Mouse (Mus musculus): ENCODE measurements around the gene Dnal4. TPM values are rescaled to one million over a fixed set of nuclear protein-coding genes. Genes with fewer than 3 reads are reported as not detected.

Gene Dnal4
- total RNA-seq, 2 experiments from 2014 or later, result 30.4 to 34.4 TPM

GRCm38 (mm10) chr15:79765361-79765760 lies 12.3 kb downstream of the Dnal4 start:
- intact Hi-C loops (cut with DNase I), result no loop called here
- peak; percentile 72 for DNase-seq

- DNase-seq, result no peak
- intact Hi-C loops (cut with DNase I), result loop anchor here (5.0 kb wide), 1 partner anchor 313 kb away; no protein-coding TSS in a partner anchor
These were observed 12.9 kb downstream of the Dnal4 start for GRCm38 (mm10) chr15:79764539-79765267.

GRCm38 (mm10) chr15:79763601-79764246 lies 13.9 kb downstream of the Dnal4 start:
- peak; percentile 65 for DNase-seq
- intact Hi-C loops (cut with DNase I), result loop anchor here (5.0 kb wide), 1 partner anchor 314 kb away; no protein-coding TSS in a partner anchor

DNA sequence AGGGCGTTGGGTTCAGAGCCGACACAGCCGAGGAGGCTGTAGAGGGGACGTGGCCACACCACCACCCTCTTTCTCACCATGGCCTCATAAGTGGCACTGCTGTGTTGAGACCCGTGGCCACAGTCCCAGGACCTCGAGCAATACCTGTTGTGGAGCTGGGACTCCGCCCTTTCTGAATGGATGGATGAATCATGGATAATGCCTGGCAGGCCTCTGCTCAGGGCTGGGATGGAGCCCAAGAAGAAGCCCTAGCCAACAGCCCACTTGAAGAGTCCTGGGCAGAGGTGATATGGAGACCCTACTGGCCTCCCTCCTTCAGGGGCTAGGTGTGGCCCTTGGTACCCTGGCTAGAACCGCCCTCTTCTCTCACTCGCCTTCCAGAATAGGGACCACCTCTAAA lies 14.6 kb downstream of the Dnal4 start:
- intact Hi-C loops (cut with DNase I), result loop anchor here (5.0 kb wide), 1 partner anchor 314 kb away; no protein-coding TSS in a partner anchor

DNA sequence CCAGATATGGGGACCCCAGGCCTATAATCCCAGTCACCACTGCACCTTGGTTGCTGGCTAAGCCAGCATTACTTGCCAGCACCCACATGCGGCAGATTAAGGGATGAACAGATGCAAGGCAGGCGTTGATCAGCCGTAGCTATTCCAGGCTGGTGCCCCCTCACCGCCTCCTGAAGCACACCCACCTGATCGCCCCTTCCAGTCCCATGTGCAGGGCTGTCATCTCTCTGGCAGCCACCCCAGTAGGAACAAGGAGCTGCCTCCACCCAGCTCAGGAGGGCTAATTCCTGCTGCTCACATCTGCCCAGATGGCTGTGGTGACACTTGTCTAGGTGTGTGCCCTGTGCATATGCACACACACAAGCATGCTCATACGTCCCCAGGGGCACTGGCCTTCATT lies 16.7 kb downstream of the Dnal4 start:
- intact Hi-C loops (cut with DNase I), result loop anchor here (5.0 kb wide), 1 partner anchor 316 kb away; no protein-coding TSS in a partner anchor
- DNase-seq, result no peak

More for the DNA sequence above, 14.6 kb downstream of the Dnal4 start:
- DNase-seq, result no peak

GRCm38 (mm10) chr15:79757118-79757517 lies 20.5 kb downstream of the Dnal4 start:
- no peak for DNase-seq
- intact Hi-C loops (cut with DNase I), result loop anchor here (10.0 kb wide), 1 partner anchor 158 kb away; no protein-coding TSS in a partner anchor

GRCm38 (mm10) chr15:79755977-79756625 lies 21.5 kb downstream of the Dnal4 start:
- DNase-seq, result no peak
- intact Hi-C loops (cut with DNase I), result loop anchor here (10.0 kb wide), 1 partner anchor 159 kb away; no protein-coding TSS in a partner anchor

- intact Hi-C loops (cut with DNase I), result loop anchor here (10.0 kb wide), 1 partner anchor 160 kb away; no protein-coding TSS in a partner anchor
- DNase-seq, result no peak
These were observed 22.5 kb downstream of the Dnal4 start for GRCm38 (mm10) chr15:79755176-79755575.

DNA sequence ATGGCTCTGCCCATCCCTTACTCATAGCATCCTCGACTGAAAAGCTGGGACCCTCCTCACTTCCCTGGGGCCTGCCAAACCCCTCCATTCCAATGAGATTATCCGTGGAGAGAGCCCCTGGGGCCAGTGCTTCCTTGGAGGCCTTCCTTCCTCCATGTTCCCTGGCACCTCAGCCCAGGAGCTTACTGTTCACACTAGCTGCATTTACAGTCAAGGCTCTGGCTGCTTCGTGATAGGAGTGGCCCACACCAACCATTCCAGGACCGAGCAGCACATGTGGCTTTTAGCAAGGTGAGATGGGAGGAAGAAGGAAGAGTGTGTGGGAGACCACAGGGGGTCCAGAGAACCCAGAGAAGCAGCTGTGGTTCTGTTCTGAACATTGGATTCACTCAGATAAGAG lies 23.8 kb downstream of the Dnal4 start:
- intact Hi-C loops (cut with DNase I), result loop anchor here (10.0 kb wide), 1 partner anchor 161 kb away; no protein-coding TSS in a partner anchor

GRCm38 (mm10) chr15:79753420-79753752 lies 24.3 kb downstream of the Dnal4 start:
- intact Hi-C loops (cut with DNase I), result loop anchor here (10.0 kb wide), 1 partner anchor 161 kb away; no protein-coding TSS in a partner anchor
- DNase-seq, result no peak

More for the DNA sequence above, 23.8 kb downstream of the Dnal4 start:
- no peak for DNase-seq

- intact Hi-C loops (cut with DNase I), result loop anchor here (10.0 kb wide), 1 partner anchor 162 kb away; no protein-coding TSS in a partner anchor
- peak; percentile 72 for DNase-seq
These were observed 24.8 kb downstream of the Dnal4 start for GRCm38 (mm10) chr15:79752742-79753419.

DNA sequence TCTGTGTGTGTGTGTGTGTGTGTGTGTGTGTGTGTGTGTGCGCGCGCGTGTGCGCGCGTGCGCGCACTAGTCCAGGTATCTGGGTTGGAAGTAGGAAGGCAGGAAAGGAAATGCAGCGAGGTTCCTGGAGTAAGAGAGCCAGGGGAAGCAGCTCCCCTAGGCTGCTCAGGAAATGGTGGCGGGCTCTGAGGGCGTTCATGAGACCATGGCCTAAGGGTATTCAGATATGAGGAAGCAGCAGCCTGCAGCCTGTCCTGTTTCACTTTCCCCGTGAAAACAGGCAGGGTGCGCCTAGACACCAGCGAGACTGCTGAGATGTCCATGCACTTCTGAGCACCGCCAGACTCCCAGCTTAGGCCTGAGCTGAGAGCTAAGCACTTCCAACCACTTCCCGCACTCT lies 25.9 kb downstream of the Dnal4 start:
- DNase-seq, result no peak
- intact Hi-C loops (cut with DNase I), result loop anchor here (10.0 kb wide), 1 partner anchor 163 kb away; no protein-coding TSS in a partner anchor

- intact Hi-C loops (cut with DNase I), result loop anchor here (10.0 kb wide), 1 partner anchor 165 kb away; no protein-coding TSS in a partner anchor
- no peak for DNase-seq
These were observed 27.4 kb downstream of the Dnal4 start for GRCm38 (mm10) chr15:79750266-79750665.

DNA sequence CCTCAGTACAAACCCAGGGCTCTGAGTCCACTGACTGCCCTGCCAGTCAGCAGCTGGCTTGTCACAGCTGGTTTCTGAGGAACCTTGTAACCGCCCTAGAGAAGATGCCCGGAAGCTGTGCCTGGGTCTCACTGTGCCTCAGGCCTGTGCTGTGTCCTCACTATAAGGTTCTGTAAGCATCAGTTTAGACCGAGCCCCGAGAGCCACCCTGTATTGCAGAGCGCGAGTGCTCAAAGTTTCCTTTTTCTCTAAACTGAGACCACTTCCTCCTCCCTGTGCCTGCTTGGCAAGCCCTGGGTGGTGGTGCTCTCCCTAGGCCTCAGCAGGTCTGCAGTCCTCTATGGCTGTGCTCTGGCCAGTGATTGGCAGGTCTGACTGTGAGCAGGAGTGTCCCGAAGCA lies 28.5 kb downstream of the Dnal4 start:
- no peak for DNase-seq
- intact Hi-C loops (cut with DNase I), result no loop called here

DNA sequence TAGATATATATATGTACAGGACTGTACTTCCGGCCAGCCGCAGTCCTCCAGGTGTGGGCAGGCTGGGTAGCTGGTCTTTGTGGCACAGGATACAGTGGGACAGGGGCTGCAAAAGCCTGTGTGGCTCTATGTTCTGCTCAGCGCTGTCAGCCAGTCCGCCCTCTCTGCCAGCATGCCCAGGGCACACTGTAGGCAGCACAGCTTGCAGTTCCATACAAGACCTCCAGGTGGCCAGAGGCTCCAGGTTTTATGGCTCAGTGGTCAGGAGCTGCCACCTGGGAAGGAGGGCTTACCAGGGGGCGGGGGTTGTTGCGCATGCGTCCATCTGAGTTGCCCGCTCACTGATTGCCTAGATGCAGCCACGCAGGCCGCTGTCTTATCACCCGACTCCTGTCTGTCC lies 29.7 kb downstream of the Dnal4 start:
- peak; percentile 57 for DNase-seq
- intact Hi-C loops (cut with DNase I), result no loop called here

DNA sequence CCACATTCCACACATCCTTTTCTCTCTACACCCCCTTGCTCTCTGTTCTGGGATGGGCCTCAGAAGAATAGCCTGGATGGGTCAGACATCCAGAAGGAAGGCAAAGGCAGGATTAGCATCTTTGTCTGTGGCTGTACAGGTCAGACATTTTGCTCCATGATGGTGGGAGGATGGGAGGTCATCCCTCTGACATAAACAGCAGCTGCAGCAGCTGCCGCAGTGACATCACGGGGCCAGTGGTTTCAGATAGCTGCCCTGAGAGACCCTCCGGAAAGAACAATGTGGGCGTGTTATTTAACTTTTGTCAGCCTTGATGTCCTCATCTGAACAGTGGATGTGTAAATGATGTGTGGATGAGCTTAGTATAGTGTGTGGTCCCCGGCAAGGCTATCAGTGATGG lies 31.8 kb downstream of the Dnal4 start:
- intact Hi-C loops (cut with DNase I), result no loop called here

GRCm38 (mm10) chr15:79745312-79745711 lies 32.3 kb downstream of the Dnal4 start:
- intact Hi-C loops (cut with DNase I), result no loop called here
- DNase-seq, result no peak

More for the DNA sequence above, 31.8 kb downstream of the Dnal4 start:
- no peak for DNase-seq

- intact Hi-C loops (cut with DNase I), result no loop called here
- no peak for DNase-seq
These were observed 32.9 kb downstream of the Dnal4 start for GRCm38 (mm10) chr15:79744742-79745141.

GRCm38 (mm10) chr15:79744001-79744400 lies 33.6 kb downstream of the Dnal4 start:
- intact Hi-C loops (cut with DNase I), result no loop called here
- DNase-seq, result no peak

- no peak for DNase-seq
- intact Hi-C loops (cut with DNase I), result no loop called here
These were observed 35.0 kb downstream of the Dnal4 start for GRCm38 (mm10) chr15:79742706-79743023.

All from left cerebral cortex, postnatal 4 days (tissue).